Mouse (Mus musculus) limb, embryonic 12.5 days (tissue): Measurements from ENCODE around the gene Bhlhb9. TPM values are rescaled to one million over a fixed set of nuclear protein-coding genes. Genes with fewer than 3 reads are reported as not detected.

ENCODE experiments used
- ATAC-seq: fragments of 200-750 bp; cut with Nextera tagmentation; 2 replicates; pipeline ENCODE4 v1.8.0; 2017; ENCODE audit warnings: low read depth, moderate TSS enrichment; ENCODE audit not compliant: insufficient number of reproducible peaks, insufficient read depth, low FRiP score, low TSS enrichment
- H3K27ac ChIP-seq: fragments of 300-500 bp; sonication (generic); 2 replicates; pipeline ENCODE4 v1.5.1; 2016; ENCODE audit warnings: mild to moderate bottlenecking, moderate library complexity
- H3K27me3 ChIP-seq: fragments of 300-500 bp; sonication (generic); 2 replicates; pipeline ENCODE4 v1.6.1; 2016; ENCODE audit warnings: mild to moderate bottlenecking, moderate library complexity
- H3K36me3 ChIP-seq: fragments of 300-500 bp; sonication (generic); 2 replicates; pipeline ENCODE4 v1.6.1; 2016; ENCODE audit warnings: mild to moderate bottlenecking, moderate library complexity
- H3K4me1 ChIP-seq: fragments of 300-500 bp; sonication (generic); replicated peaks from 2 replicates; pipeline ENCODE4 v1.6.1; 2016
- H3K4me2 ChIP-seq: fragments of 300-500 bp; sonication (generic); 2 replicates; pipeline ENCODE4 v1.6.1; 2016; ENCODE audit warnings: mild to moderate bottlenecking, moderate library complexity
- H3K4me3 ChIP-seq: fragments of 300-500 bp; sonication (generic); replicated peaks from 2 replicates; pipeline ENCODE4 v1.5.1; 2016; ENCODE audit warnings: mild to moderate bottlenecking
- H3K9ac ChIP-seq: fragments of 300-500 bp; sonication (generic); replicated peaks from 2 replicates; pipeline ENCODE4 v1.6.1; 2016; ENCODE audit warnings: mild to moderate bottlenecking, moderate library complexity
- H3K9me3 ChIP-seq: fragments of 300-500 bp; sonication (generic); 2 replicates; pipeline ENCODE4 v1.6.1; 2016; ENCODE audit warnings: mild to moderate bottlenecking, moderate library complexity
- WGBS: fragments of 180-500 bp; shearing (Covaris S2); methylation state at CpG from one replicate; pipeline ENCODE4 v1.1.7; 2016; 5-methylcytosine and 5-hydroxymethylcytosine counted together
- microRNA counts: library from miRNA; unstranded; fragments of <30 nt; microRNA quantifications from one replicate; lab custom pipeline; 2017
- microRNA-seq: library from miRNA; unstranded; fragments of <30 nt; microRNA quantifications from one replicate; pipeline ENCODE4, GENCODE M21; 2017
- polyA plus RNA-seq: library from polyadenylated mRNA; unstranded; fragments of >200 nt; fragmentation: Nextera tagmentation; extraction: Ambion mirVana; gene quantifications from 2 replicates; pipeline ENCODE4 v1.2.1, GENCODE M21; 2016

Bhlhb9 gene
- polyA plus RNA-seq, 1 experiment from 2014 or later = 70.4 TPM

DNA sequence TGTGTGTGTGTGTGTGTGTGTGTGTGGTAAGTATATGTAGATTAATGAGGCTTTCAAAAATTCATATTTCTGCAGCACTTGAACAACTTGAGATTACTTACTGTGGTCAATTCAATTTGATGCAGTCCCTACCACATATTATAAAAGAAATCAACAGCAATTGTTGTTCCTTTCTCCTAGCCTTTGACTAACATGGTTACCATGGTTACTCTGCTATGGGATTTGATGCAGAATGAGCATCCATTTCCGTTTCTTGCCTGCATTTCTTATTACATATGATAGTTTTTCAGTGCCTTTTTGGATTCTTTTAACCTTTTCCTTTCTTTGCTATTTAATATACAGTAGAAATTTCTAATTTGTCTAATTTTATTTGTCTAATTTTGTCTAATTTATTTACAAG is 119.7 kb downstream of the Bhlhb9 start:
- Histone ChIP-seq H3K4me3 (no peak overlapping the region), H3K27me3 (peaks cover 12% of the 10 kb centered on the region), H3K27ac (no peak overlapping the region), H3K4me1 (no peaks in the 10 kb centered on the region), H3K9me3 (no peaks in the 10 kb centered on the region), H3K36me3 (no peaks in the 10 kb centered on the region), H3K9ac (no peak overlapping the region), H3K4me2 (no peak overlapping the region)
- no peak for ATAC-seq
- WGBS = 71% methylated on average over 1 of the region's 1 CpGs

DNA sequence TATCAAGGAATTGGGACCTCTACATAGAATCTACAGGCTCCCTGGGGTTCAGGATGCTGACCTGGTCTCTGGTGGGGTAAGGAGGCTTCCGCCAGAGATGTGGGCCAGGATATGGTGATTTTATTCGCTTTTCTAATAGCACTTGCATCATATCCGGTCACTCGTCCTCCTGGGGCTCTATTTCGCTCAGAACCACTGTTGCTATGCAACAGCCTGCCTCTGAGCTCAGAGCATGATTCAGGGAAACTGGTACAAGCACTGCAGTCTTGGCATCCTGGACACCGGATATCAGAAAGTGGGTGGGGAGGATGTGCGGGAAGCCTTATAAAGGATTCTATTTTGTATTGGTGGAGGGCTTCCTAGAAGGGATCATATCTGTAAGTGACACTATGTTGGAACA is 124.8 kb downstream of the Bhlhb9 start:
- no peaks in the 10 kb centered on the region for H3K36me3 ChIP-seq
- H3K4me1 ChIP-seq = no peaks in the 10 kb centered on the region
- WGBS = 84% methylated on average over 7 of the region's 7 CpGs
- no peak overlapping the region for H3K9ac ChIP-seq
- no peak overlapping the region for H3K4me3 ChIP-seq
- ATAC-seq = no peak
- no peaks in the 10 kb centered on the region; the same call in 1 of the 2 replicates for H3K27me3 ChIP-seq
- H3K27ac ChIP-seq = no peak overlapping the region
- H3K4me2 ChIP-seq = no peak overlapping the region
- no peaks in the 10 kb centered on the region for H3K9me3 ChIP-seq

DNA sequence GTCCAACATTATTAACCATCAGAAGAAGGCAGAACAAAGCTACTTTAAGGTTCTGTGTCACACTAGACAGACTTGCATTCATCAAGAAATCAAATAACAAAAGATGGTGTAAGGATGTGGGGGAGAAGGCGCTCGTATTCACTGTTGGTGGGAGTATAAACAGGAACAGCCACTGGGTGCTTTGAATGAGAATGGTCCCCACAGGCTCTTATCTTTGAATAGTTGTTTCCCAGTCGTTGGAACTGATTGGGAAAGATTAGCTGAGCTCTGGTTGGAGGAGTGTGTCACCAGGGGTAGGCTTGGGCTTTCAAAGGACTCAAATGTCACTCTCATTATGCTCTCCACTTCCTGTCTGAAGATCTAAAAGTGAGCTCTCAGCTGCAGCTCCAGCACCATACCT is 128.5 kb downstream of the Bhlhb9 start:
- no peaks in the 10 kb centered on the region for H3K36me3 ChIP-seq
- H3K27me3 ChIP-seq = no peaks in the 10 kb centered on the region; the same call in 1 of the 2 replicates
- WGBS = 60% methylated on average over 3 of the region's 3 CpGs
- no peaks in the 10 kb centered on the region for H3K9me3 ChIP-seq
- no peaks in the 10 kb centered on the region for H3K4me1 ChIP-seq
- no peak overlapping the region for H3K4me2 ChIP-seq
- H3K4me3 ChIP-seq = no peak overlapping the region
- H3K27ac ChIP-seq = no peak overlapping the region
- no peak overlapping the region for H3K9ac ChIP-seq
- no peak for ATAC-seq

DNA sequence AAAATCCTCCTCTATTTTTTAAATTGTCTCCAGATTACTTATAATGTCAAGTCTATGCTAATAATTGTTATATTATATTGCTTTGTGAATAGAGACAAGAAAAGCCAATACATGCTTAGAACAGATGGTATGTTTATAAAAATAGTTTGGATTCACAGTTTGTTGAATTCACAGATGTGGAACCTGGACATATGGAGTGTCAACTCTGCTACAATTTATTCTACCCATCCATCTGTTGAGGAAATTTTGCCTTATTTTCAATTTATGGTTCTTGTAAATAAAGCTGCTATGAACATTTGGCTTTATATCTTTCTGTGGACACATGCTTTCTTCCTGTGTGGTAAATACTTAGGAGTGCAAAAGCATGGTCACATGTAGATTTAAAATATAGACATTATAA is 131.2 kb downstream of the Bhlhb9 start:
- no peaks in the 10 kb centered on the region for H3K36me3 ChIP-seq
- H3K27ac ChIP-seq = no peak overlapping the region
- H3K9ac ChIP-seq = no peak overlapping the region

DNA sequence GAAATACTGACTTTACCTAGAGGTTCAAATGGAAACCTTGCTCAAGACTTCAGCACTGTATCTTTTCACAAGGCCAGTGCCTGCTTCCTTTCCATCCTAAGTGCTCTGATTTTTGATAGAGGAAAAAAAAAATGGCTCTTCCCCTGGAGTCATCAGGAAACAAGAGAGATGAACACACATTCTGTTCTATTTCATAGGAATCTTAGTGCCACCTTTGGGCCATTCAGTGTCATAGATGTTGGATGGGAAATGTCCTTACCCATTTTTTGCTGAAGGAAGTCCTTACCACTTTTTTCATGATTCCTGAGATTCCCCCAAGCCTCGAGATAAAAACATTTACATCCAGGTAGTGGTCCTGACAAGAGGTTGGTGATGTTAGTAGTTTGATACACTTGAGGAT is 139.1 kb downstream of the Bhlhb9 start:
- Histone ChIP-seq H3K36me3 (peaks cover 9% of the 10 kb centered on the region; the same call in 1 of the 2 replicates), H3K27ac (no peak overlapping the region), H3K4me2 (no peak overlapping the region), H3K4me1 (no peaks in the 10 kb centered on the region), H3K9me3 (no peaks in the 10 kb centered on the region), H3K4me3 (no peak overlapping the region), H3K27me3 (peaks cover 4% of the 10 kb centered on the region; the same call in 1 of the 2 replicates), H3K9ac (no peak overlapping the region)
- ATAC-seq = no peak
- 61% methylated on average over 1 of the region's 1 CpGs for WGBS

More for the DNA sequence above, 131.2 kb downstream of the Bhlhb9 start:
- no peaks in the 10 kb centered on the region for H3K4me1 ChIP-seq
- H3K9me3 ChIP-seq = no peaks in the 10 kb centered on the region
- ATAC-seq = no peak
- H3K27me3 ChIP-seq = no peaks in the 10 kb centered on the region
- no peak overlapping the region for H3K4me3 ChIP-seq
- H3K4me2 ChIP-seq = no peak overlapping the region

MicroRNAs within 50 kb of the gene (microRNA counts, 519-probe panel; counts per million panel counts)
- not detected for microRNA mmu-miR-1970 (lab: Ali Mortazavi, UCI)

Small RNA genes within 50 kb of the gene (microRNA-seq; reads per million reads assigned to microRNA genes)
- not detected for gene Mir1970

Other genes with a start within 250 kb of the Bhlhb9 start
- gene Nxf7, start 198.8 kb upstream of the Bhlhb9 start, polyA plus RNA-seq = not detected in 2 replicates
- gene Prame, start 169.9 kb upstream of the Bhlhb9 start, polyA plus RNA-seq = 0.15 and 0.26 TPM in 2 replicates
- gene Tcp11x2, start 103.8 kb upstream of the Bhlhb9 start, polyA plus RNA-seq = not detected in 2 replicates
- gene Tmsb15a, start 72.3 kb upstream of the Bhlhb9 start, polyA plus RNA-seq = 1.3 TPM in 1 of 2 replicates, not detected in the other
- gene Armcx5, start 54.9 kb upstream of the Bhlhb9 start, polyA plus RNA-seq = 14.5 and 15.6 TPM in 2 replicates
- 73.2 and 76.7 TPM in 2 replicates for gene Gprasp1, start 54.9 kb upstream of the Bhlhb9 start, polyA plus RNA-seq
- 55.2 and 55.9 TPM in 2 replicates for gene Gprasp2, start 41.4 kb downstream of the Bhlhb9 start, polyA plus RNA-seq
- gene Arxes2, start 196.2 kb downstream of the Bhlhb9 start, polyA plus RNA-seq = 96.1 and 98.7 TPM in 2 replicates
- 49.8 and 50.9 TPM in 2 replicates for gene Arxes1, start 235.8 kb downstream of the Bhlhb9 start, polyA plus RNA-seq